Mouse (Mus musculus): ENCODE data around the gene Rps6ka5. TPM values are rescaled to one million over a fixed set of nuclear protein-coding genes. Genes with fewer than 3 reads are reported as not detected.

Rps6ka5 gene
- polyA plus RNA-seq, 1 experiment from 2014 or later = 4.9 TPM

- no peaks in the 10 kb centered on the region for H3K9me3 ChIP-seq
- H3K27ac ChIP-seq = peak overlapping the region; percentile 80
- peaks cover 55% of the 10 kb centered on the region for H3K4me1 ChIP-seq
- DNase-seq (ENCODE audit: low spot score) = peak; percentile 83
- WGBS = 38% methylated on average over 8 of the region's 8 CpGs
- H3K36me3 ChIP-seq = no peaks in the 10 kb centered on the region
- H3K4me3 ChIP-seq = no peak overlapping the region
- no peaks in the 10 kb centered on the region for H3K27me3 ChIP-seq (ENCODE audit: insufficient read depth, poor library complexity, severe bottlenecking)
These were observed 197.6 kb downstream of the Rps6ka5 start for GRCm38 (mm10) chr12:100529172-100529571.

DNA sequence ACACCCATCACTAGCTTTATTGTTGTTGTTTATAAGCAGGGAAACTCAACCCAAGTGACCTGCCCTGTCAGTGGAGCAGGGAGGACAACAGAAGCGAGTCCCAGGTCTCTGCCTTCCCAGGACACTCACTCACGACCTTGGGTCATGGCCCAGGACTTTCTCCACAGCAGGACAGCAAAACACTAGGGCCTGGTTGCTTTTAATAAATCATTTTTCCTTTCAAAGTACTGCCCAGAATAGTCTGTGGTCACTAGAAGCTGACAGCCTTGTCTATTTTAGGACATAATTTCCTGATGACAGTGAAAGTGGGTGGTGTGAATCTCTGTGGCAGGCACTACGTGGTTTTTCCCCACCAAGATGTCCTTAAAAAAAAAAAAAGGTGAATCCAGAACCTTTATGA, 198.5 kb downstream of the Rps6ka5 start:
- no peaks in the 10 kb centered on the region for H3K36me3 ChIP-seq
- no peaks in the 10 kb centered on the region for H3K9me3 ChIP-seq
- H3K4me3 ChIP-seq = no peak overlapping the region
- no peaks in the 10 kb centered on the region for H3K27me3 ChIP-seq (ENCODE audit: insufficient read depth, poor library complexity, severe bottlenecking)
- DNase-seq (ENCODE audit: low spot score) = no peak
- H3K4me1 ChIP-seq = peaks cover 49% of the 10 kb centered on the region
- peak overlapping the region; percentile 80 for H3K27ac ChIP-seq
- 54% methylated on average over 3 of the region's 3 CpGs for WGBS

DNA sequence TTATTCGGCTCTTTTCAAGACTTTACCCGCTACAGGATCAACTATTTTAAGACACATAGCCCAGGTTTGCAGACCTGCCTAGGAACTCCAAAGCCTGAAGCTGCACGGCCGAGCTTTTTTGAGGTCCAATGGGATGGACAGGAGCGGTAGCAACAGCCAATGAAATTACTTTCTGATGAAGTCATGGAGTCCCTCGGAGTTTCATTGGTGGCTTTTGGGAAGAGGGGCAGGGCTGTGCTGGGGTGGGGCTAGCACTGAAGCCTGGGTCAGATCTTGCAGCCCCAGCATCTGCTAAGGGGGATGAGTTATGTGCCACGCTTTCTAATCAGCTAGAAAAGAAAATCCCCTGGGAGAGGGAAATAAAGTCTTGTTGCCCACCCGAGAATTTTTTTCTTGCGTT, 199.0 kb downstream of the Rps6ka5 start:
- Histone ChIP-seq H3K4me3 (peak overlapping the region; percentile 34; the same call in 1 of the 2 replicates), H3K36me3 (no peaks in the 10 kb centered on the region), H3K27me3 (ENCODE audit: insufficient read depth, poor library complexity, severe bottlenecking) (no peaks in the 10 kb centered on the region), H3K9me3 (no peaks in the 10 kb centered on the region), H3K4me1 (peaks cover 44% of the 10 kb centered on the region), H3K27ac (peak overlapping the region; percentile 80)
- WGBS = 9% methylated on average over 9 of the region's 9 CpGs
- peak; percentile 92 for DNase-seq (ENCODE audit: low spot score)

- Histone ChIP-seq H3K27ac (peak overlapping the region; percentile 57), H3K4me3 (peak overlapping the region; percentile 34; the same call in 1 of the 2 replicates)
- DNase-seq (ENCODE audit: low spot score) = no peak
These were observed 199.5 kb downstream of the Rps6ka5 start for GRCm38 (mm10) chr12:100527241-100527640.

DNA sequence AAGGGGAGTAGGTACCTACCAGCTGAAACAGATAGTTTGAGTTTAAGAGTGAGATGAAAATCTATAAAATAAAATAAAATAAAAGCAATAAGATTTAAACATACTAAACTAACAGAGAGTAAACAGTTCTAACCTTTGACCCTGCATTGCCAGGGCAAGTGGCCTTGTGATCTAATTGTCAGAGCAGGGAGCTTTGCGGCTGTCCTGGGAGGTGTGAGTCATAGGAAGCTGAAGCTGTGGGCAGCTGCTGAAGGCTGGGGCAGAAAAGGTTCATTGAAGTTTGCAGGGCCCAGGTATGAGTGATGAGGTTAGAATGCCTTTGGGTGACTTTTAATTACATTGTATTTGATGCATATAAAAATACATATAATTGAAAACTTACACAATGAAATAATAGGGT, 200.8 kb downstream of the Rps6ka5 start:
- no peaks in the 10 kb centered on the region for H3K36me3 ChIP-seq
- DNase-seq (ENCODE audit: low spot score) = no peak
- H3K4me1 ChIP-seq = peaks cover 37% of the 10 kb centered on the region
- WGBS = 34% methylated on average over 1 of the region's 1 CpGs
- H3K27me3 ChIP-seq (ENCODE audit: insufficient read depth, poor library complexity, severe bottlenecking) = 0 out of 2 replicates have a peak, but pooled peaks cover 4% of the 10 kb centered on the region
- H3K4me3 ChIP-seq = no peak overlapping the region
- no peak overlapping the region for H3K27ac ChIP-seq
- no peaks in the 10 kb centered on the region for H3K9me3 ChIP-seq

More at GRCm38 (mm10) chr12:100527241-100527640, 199.5 kb downstream of the Rps6ka5 start:
- peaks cover 41% of the 10 kb centered on the region for H3K4me1 ChIP-seq
- H3K36me3 ChIP-seq = no peaks in the 10 kb centered on the region
- H3K9me3 ChIP-seq = no peaks in the 10 kb centered on the region
- H3K27me3 ChIP-seq (ENCODE audit: insufficient read depth, poor library complexity, severe bottlenecking) = no peaks in the 10 kb centered on the region
- WGBS = 79% methylated on average over 9 of the region's 9 CpGs

- H3K4me1 ChIP-seq = peaks cover 33% of the 10 kb centered on the region
- 19% methylated on average over 42 of the region's 42 CpGs for WGBS
- no peaks in the 10 kb centered on the region for H3K36me3 ChIP-seq
- H3K27ac ChIP-seq = peak within 1 kb of the TSS; percentile 95
- no peaks in the 10 kb centered on the region for H3K9me3 ChIP-seq
- DNase-seq (ENCODE audit: low spot score) = no peak
- H3K4me3 ChIP-seq = peak within 1 kb of the TSS; percentile 90
- H3K27me3 ChIP-seq (ENCODE audit: insufficient read depth, poor library complexity, severe bottlenecking) = 0 out of 2 replicates have a peak, but pooled peaks cover 4% of the 10 kb centered on the region
These were observed 206.0 kb downstream of the Rps6ka5 start, which contains the start of gene Ttc7b for GRCm38 (mm10) chr12:100520794-100521186. Ttc7b (minus strand) TSS chr12:100520826.

GRCm38 (mm10) chr12:100520077-100520793, 206.5 kb downstream of the Rps6ka5 start:
- Histone ChIP-seq H3K4me3 (peak overlapping the region; percentile 90), H3K27me3 (ENCODE audit: insufficient read depth, poor library complexity, severe bottlenecking) (0 out of 2 replicates have a peak, but pooled peaks cover 4% of the 10 kb centered on the region), H3K4me1 (peaks cover 33% of the 10 kb centered on the region), H3K9me3 (no peaks in the 10 kb centered on the region), H3K27ac (peak overlapping the region; percentile 95), H3K36me3 (no peaks in the 10 kb centered on the region)
- WGBS = 8% methylated on average over 76 of the region's 76 CpGs
- DNase-seq (ENCODE audit: low spot score) = peak; percentile 81

DNA sequence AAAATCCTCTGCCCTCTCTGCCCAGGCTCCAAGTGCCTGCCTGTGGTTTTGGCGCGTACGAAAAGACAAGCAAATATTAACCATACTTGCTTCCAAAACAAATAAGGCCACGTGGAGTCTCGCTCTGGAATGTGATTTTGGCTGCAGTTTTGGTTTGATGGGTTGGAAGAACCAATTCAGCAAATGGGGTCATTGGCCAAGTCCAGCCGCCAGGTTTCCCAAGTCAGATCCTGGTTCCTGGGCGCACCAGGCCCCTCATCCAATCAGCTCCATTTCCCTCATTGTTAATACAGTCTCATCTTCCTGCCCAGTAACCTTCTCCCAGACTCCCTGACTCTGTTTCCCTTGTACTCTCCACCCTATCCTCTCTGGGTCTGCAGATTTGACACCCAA, 207.1 kb downstream of the Rps6ka5 start:
- no peak for DNase-seq (ENCODE audit: low spot score)
- Histone ChIP-seq H3K27me3 (ENCODE audit: insufficient read depth, poor library complexity, severe bottlenecking) (0 out of 2 replicates have a peak, but pooled peaks cover 4% of the 10 kb centered on the region), H3K4me3 (peak overlapping the region; percentile 90), H3K36me3 (no peaks in the 10 kb centered on the region), H3K9me3 (no peaks in the 10 kb centered on the region), H3K4me1 (peaks cover 33% of the 10 kb centered on the region), H3K27ac (peak overlapping the region; percentile 95)
- WGBS = 62% methylated on average over 7 of the region's 7 CpGs

DNA sequence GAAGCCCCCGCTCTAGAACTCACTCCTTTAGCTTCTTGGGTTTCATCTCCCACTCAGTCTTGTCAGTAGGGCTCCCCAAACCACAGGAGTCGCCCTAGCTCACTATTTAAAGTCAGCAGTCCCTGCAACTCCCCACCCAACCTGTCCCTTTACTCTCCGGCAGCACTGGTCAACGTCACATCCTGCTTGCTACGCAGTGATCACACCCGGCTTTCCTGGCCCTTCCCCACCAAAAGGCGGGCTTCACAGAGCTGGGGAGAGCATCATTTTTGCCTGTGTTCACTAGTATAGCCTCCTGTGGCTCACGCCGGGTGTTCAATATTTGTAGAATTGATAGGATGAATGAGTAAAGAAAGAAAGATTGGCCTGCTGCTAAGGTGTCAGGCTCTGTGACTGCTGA, 209.4 kb downstream of the Rps6ka5 start:
- H3K4me3 ChIP-seq = no peak overlapping the region
- H3K4me1 ChIP-seq = peaks cover 37% of the 10 kb centered on the region
- no peaks in the 10 kb centered on the region for H3K9me3 ChIP-seq
- 0 out of 2 replicates have a peak, but pooled peaks cover 8% of the 10 kb centered on the region for H3K36me3 ChIP-seq
- H3K27me3 ChIP-seq (ENCODE audit: insufficient read depth, poor library complexity, severe bottlenecking) = 0 out of 2 replicates have a peak, but pooled peaks cover 4% of the 10 kb centered on the region
- WGBS = 74% methylated on average over 9 of the region's 9 CpGs
- no peak overlapping the region for H3K27ac ChIP-seq
- DNase-seq (ENCODE audit: low spot score) = no peak

DNA sequence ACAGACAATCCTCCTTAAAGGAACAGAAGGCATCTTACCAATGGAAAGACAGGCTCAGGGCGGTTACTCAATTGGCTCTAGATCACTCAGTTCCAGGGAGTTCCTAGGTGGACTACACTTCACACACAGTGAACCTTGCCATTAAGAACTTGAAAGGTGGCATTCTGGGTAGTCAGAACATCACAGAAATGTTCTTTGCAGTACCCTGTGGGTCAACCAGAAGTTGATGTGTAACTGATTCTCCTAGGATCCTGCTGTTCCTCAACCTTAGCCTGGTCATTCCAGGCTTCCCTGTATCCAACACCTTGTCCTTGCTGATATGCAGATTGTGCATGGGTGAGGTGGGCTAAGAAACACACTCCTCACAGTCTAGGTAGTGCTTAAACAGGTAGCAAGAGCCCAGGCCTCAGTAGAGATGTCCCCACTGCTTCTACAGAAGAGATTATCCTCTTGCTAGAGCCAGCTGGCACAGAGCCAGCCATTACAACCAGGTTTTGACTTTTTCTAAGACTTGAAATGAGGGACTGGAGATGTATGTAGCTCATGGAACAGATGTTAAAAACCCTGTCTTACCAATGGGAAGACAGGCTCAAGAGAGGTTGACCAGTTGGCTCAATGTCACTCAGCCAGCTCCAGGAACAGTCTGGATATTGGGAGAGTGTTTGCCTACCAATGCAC, 210.5 kb downstream of the Rps6ka5 start:
- Histone ChIP-seq H3K36me3 (peaks cover 17% of the 10 kb centered on the region), H3K4me1 (peaks cover 37% of the 10 kb centered on the region), H3K9me3 (no peaks in the 10 kb centered on the region; the same call in 1 of the 2 replicates), H3K27ac (no peak overlapping the region), H3K4me3 (no peak overlapping the region), H3K27me3 (ENCODE audit: insufficient read depth, poor library complexity, severe bottlenecking) (no peaks in the 10 kb centered on the region)
- DNase-seq (ENCODE audit: low spot score) = no peak
- WGBS = 89% methylated on average over 1 of the region's 1 CpGs

GRCm38 (mm10) chr12:100515493-100515892, 211.3 kb downstream of the Rps6ka5 start:
- H3K4me1 ChIP-seq = peaks cover 37% of the 10 kb centered on the region
- peaks cover 25% of the 10 kb centered on the region for H3K36me3 ChIP-seq
- no peaks in the 10 kb centered on the region; the same call in 1 of the 2 replicates for H3K9me3 ChIP-seq
- no peak overlapping the region for H3K4me3 ChIP-seq
- no peaks in the 10 kb centered on the region for H3K27me3 ChIP-seq (ENCODE audit: insufficient read depth, poor library complexity, severe bottlenecking)
- DNase-seq (ENCODE audit: low spot score) = no peak
- no peak overlapping the region for H3K27ac ChIP-seq
- 82% methylated on average over 4 of the region's 4 CpGs for WGBS

DNA sequence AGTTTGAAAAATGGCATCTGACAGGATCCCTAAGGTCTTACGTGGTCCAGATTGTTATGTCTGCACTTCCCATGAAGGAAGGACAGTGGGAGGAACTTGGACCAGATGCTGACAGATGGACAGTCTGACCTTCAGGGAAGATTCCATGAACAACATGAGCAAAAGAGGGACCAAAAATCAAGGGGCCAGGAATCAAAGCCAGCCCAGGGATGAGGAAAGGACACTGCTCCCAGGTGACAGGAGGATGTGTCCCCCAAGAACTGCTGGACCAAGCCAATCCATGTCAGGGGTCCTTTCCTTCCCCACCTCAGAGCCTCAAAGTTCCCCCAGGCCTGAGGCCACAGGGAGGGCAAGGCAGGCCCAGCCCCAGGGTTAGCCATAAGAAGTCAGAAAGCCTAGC, 212.2 kb downstream of the Rps6ka5 start:
- Histone ChIP-seq H3K27me3 (ENCODE audit: insufficient read depth, poor library complexity, severe bottlenecking) (no peaks in the 10 kb centered on the region), H3K9me3 (no peaks in the 10 kb centered on the region; the same call in 1 of the 2 replicates), H3K27ac (no peak overlapping the region), H3K36me3 (peaks cover 26% of the 10 kb centered on the region), H3K4me3 (no peak overlapping the region), H3K4me1 (peaks cover 37% of the 10 kb centered on the region)
- no peak for DNase-seq (ENCODE audit: low spot score)
- WGBS = 81% methylated on average over 1 of the region's 1 CpGs

GRCm38 (mm10) chr12:100513131-100513530, 213.7 kb downstream of the Rps6ka5 start:
- no peak overlapping the region for H3K27ac ChIP-seq
- 85% methylated on average over 5 of the region's 5 CpGs for whole genome bisulfite sequencing

More at GRCm38 (mm10) chr12:100513131-100513530, 213.7 kb downstream of the Rps6ka5 start:
- no peaks in the 10 kb centered on the region; the same call in 1 of the 2 replicates for H3K9me3 ChIP-seq
- H3K36me3 ChIP-seq = peaks cover 26% of the 10 kb centered on the region
- no peaks in the 10 kb centered on the region for H3K27me3 ChIP-seq (ENCODE audit: insufficient read depth, poor library complexity, severe bottlenecking)
- no peak for DNase-seq (ENCODE audit: low spot score)
- H3K4me1 ChIP-seq = peaks cover 33% of the 10 kb centered on the region
- no peak overlapping the region for H3K4me3 ChIP-seq

All from heart, embryonic 10.5 days (tissue).